Mouse (Mus musculus) bone marrow, adult 2 months (tissue): ENCODE results near the gene Nf1. TPM values are rescaled to one million over a fixed set of nuclear protein-coding genes. Genes with fewer than 3 reads are reported as not detected.

Experiments used
- H3K27ac ChIP-seq: fragments of 200-500 bp; 2 replicates; pipeline ENCODE4 v1.5.1; 2012; ENCODE audit warnings: low read depth, mild to moderate bottlenecking, control low read depth, inconsistent platforms, low read length; ENCODE audit not compliant: control insufficient read depth, poor library complexity, insufficient read depth
- H3K4me1 ChIP-seq: fragments of 200-500 bp; 2 replicates; pipeline ENCODE4 v1.6.1; 2011; ENCODE audit warnings: low read length; ENCODE audit not compliant: control insufficient read depth, insufficient read depth
- H3K4me3 ChIP-seq: fragments of 200-500 bp; replicated peaks from 2 replicates; pipeline ENCODE3; 2011; ENCODE audit warnings: mild to moderate bottlenecking, low read depth, low read length, control low read depth; ENCODE audit not compliant: control insufficient read depth
- CTCF ChIP-seq: fragments of 200-500 bp; IDR thresholded peaks from 2 replicates; pipeline ENCODE4 v1.5.1; 2011; ENCODE audit warnings: low read length, control low read depth; ENCODE audit not compliant: control insufficient read depth, insufficient read depth
- POLR2A ChIP-seq: fragments of 200-500 bp; IDR thresholded peaks from 2 replicates; pipeline ENCODE4 v1.6.1; 2011; ENCODE audit warnings: low read depth, mild to moderate bottlenecking, control low read depth, low read length, borderline replicate concordance; ENCODE audit not compliant: control insufficient read depth
- WGBS: fragments of 180-500 bp; shearing (Covaris S2); methylation state at CpG from one replicate; pipeline ENCODE4 v1.1.7; 2018; 5-methylcytosine and 5-hydroxymethylcytosine counted together
- polyA plus RNA-seq: library from polyadenylated mRNA; stranded (reverse); fragments of >200 nt; gene quantifications from 2 replicates; pipeline ENCODE4 v1.2.4, GENCODE M21; 2011; ENCODE audit warnings: low replicate concordance; ENCODE audit not compliant: missing spikeins, insufficient read depth, insufficient read length

Nf1 gene
- polyA plus RNA-seq, 1 experiment = 3.0 TPM

DNA sequence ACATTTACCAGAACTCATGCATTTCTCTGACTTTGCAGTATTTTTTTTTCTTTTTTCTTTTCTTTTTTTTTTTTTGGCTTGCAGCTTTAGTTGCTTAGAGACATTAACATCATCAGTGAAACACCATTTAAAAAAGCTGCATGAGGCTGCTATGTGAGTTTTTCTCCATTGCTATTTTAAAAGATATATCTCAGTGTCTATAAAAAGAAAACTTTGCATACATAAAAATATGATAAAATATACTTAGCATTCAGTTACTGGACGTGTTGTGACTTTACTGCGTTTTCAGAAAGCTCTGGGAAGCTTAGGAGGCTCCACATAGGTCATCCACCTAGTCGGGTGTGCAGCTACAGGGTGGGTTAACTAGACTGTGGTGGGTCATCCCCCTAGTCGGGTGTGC is 120.4 kb downstream of the Nf1 start:
- Histone ChIP-seq H3K4me3 (no peak overlapping the region), H3K4me1 (no peaks in the 10 kb centered on the region), H3K27ac (no peak overlapping the region)
- TF ChIP-seq POLR2A (no peak), CTCF (no peak)
- WGBS = 85% methylated on average over 4 of the region's 4 CpGs

DNA sequence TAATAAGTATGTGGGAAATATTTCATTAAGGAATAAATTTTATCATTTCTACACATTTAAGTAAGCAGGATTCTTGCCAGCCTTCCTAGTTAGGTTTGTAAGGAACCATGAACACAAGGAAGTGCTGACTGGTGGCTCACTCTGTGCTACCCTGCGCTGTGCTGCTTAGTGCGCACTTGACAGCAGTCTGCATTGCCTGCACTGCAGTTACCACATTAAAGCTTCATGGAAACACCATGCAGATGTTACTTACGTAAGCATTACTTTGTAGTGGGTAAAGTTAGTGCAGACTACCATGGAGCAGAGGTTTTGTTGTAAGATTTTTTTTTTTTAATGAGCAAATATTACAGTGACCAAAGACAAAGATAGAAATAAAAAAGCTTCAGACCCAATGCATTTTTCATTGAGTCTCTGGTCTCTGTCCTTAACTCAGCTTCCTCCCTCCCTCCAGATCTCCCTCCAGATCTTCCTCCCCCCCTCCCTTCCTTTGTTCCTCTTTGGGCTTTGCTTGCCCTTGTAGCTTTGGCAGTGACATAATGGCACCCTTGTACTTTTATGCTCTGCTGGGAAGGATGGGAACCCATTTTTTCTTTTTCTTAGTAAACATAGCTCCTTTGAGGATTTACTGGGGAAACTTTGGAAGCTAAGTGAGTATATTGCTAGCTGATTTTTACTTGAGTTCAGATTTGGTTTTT is 121.4 kb downstream of the Nf1 start:
- 72% methylated on average over 3 of the region's 3 CpGs for WGBS
- Histone ChIP-seq H3K27ac (no peak overlapping the region), H3K4me1 (no peaks in the 10 kb centered on the region), H3K4me3 (no peak overlapping the region)
- no peak for TF ChIP-seq POLR2A

DNA sequence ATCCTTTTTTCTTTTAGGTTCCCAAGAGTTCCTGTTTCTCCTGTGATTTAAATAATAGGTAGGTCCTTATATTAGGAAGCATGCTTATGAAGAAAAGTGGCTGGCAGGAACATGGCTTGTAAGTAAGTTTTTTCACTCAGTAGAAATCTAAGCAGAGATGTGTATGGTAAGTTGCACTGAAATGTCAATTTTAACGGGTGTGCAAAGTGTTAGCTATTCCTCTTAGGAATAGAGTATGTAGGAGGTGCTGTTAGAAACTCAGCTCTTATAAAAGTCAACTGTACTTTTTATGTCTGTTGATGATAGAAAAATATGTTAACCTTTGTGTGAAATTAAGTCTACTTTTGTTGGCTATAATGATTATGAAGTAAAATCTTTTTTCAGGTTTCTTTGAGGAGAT is 128.6 kb downstream of the Nf1 start:
- no peak overlapping the region for H3K4me3 ChIP-seq
- WGBS = 82% methylated on average over 1 of the region's 1 CpGs
- no peak overlapping the region for H3K27ac ChIP-seq
- TF ChIP-seq POLR2A = no peak
- TF ChIP-seq CTCF = no peak
- no peaks in the 10 kb centered on the region for H3K4me1 ChIP-seq

DNA sequence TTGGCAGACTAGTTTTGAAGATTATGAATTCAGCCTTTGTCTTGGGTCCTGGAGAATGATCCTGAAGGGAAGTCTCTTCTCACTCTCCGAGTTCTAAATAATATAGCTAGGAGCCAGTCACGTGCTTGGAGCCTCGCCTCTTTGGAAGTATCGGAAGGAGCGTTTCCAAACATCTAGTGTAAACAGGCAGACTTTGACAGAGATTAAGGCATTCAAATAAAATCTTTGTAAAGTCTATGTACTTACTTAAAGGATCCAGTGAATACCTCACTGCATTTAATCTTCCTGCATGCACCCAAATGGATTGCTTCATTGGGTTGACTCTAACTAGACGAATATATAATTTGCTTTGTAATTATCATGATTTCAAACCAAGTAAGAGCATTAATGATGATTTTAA is 143.9 kb downstream of the Nf1 start:
- no peaks in the 10 kb centered on the region for H3K4me1 ChIP-seq
- no peak overlapping the region for H3K27ac ChIP-seq
- H3K4me3 ChIP-seq = no peak overlapping the region
- no peak for TF ChIP-seq CTCF
- TF ChIP-seq POLR2A = no peak
- 86% methylated on average over 6 of the region's 6 CpGs for WGBS

DNA sequence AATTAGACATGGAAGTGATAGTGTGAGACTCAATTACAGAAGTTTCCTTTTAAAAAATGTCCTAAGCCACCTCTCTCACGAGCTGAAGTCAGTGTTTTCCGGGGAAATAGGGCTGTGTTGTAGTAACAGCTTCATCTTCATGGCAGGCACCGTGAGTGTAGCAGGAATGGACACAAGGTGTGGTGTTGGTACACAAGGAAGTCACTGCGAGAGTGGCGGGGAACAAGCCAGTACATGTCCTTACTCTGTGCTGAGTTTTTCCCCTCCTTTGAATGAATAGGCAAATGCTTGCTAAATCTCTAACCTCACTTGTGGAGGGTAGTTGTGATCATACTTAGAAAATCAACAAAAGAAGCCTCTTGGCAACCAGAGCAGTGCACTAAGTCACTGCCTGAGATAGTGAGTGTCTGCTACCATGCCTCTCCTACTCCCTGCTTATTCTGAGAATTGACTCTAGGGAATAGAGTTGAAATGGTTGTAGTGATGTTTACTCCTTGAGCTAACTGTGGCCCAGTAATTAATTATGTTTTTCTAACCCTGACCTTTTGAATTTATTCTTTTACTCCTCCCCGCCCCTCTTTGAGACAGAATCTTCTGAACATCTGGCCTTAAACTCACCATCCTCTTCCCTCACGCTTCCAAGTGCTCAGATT is 144.5 kb downstream of the Nf1 start:
- Histone ChIP-seq H3K4me1 (no peaks in the 10 kb centered on the region), H3K4me3 (no peak overlapping the region), H3K27ac (no peak overlapping the region)
- TF ChIP-seq POLR2A (no peak), CTCF (no peak)
- 86% methylated on average over 7 of the region's 7 CpGs for WGBS

DNA sequence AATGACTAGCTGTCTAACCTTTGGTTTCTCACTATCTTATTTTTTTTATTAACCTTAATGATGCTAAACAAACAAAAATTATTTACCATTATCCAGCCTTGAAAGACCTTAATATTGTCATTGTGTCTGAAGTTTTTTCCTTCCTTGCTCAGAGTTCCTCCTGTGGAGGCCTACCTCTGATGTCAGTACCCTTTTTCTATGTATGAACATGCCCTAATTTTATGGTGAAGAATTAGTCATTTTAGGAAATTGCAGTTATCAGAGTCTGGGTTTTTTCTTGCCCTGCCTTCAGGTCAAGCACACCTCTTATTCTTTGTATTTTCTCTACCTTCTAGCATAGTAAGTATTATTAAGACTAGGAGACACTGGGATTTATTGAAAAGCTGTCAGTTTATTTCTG is 145.2 kb downstream of the Nf1 start:
- no peak for TF ChIP-seq POLR2A
- TF ChIP-seq CTCF = no peak
- Histone ChIP-seq H3K27ac (no peak overlapping the region), H3K4me3 (no peak overlapping the region)

DNA sequence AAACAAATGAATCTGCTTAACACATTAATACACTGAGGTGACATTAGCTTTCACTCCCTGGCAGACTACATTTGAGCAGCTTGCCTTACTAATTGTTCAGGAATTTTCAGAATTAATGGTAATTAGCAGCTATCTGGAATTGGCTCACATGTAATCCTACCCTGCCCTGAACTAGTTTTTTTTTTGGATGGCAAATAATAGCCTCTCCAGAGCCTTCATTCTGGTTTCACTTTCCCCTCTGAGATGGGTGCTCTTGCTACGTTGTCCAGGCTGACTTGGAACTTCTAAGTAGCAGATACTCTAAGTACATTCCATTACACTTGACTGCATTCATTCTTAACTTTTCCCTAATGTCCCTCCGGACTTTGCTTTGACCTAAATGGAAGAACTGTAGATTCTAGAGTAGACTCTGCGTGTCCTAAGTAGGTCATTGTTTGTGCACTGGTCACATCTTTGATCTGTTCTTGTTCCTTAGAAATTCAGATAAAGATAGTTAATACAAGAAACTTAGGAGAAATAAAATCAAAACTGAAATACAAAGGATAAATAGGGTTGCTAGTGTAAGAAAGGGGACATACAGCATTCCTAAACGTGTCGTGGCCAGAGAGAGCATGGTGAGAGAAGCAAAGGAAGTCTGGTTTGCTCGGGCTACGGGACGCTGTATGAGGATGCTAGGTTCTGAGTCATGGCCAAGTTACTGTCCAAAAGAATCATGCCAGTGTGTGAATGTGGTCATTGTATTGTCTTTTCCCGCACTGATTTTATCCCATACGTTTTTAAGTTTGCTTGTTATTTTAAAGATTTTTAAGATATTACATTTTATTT is 155.7 kb downstream of the Nf1 start:
- no peak overlapping the region for H3K27ac ChIP-seq
- H3K4me3 ChIP-seq = no peak overlapping the region
- 29% methylated on average over 10 of the region's 10 CpGs for WGBS
- no peak for TF ChIP-seq POLR2A
- TF ChIP-seq CTCF = no peak
- H3K4me1 ChIP-seq = no peaks in the 10 kb centered on the region

More for the DNA sequence above, 145.2 kb downstream of the Nf1 start:
- H3K4me1 ChIP-seq = no peaks in the 10 kb centered on the region

DNA sequence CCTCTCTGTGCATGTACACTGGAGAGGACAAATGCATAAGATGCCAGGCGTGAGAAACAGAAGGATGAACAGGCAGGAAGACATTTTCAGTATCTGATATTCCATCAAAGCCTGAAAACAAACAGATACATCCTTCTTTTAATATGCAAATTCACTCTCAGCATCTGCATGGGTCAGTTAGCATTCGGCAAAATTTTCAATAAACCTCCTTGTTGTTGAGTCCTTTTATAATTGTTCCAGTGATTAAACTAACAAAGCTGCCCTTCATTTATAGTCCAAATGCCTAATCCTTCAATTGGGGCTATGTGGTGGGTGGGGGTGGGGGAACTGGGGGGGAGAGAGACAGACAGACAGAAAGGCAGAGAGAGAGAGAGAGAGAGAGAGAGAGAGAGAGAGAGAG is 163.4 kb downstream of the Nf1 start:
- 85% methylated on average over 2 of the region's 2 CpGs for WGBS
- no peak overlapping the region for H3K4me3 ChIP-seq
- TF ChIP-seq CTCF = no peak
- no peak for TF ChIP-seq POLR2A
- no peak overlapping the region for H3K27ac ChIP-seq
- H3K4me1 ChIP-seq = no peaks in the 10 kb centered on the region
